Mouse (Mus musculus): ENCODE results near the gene Gria1. TPM values are rescaled to one million over a fixed set of nuclear protein-coding genes. Genes with fewer than 3 reads are reported as not detected.

Gria1 gene
- 1.5 and 1.9 TPM in 2 replicates for polyA plus RNA-seq (2015; fragmentation: Nextera tagmentation; extraction: Ambion mirVana)

DNA sequence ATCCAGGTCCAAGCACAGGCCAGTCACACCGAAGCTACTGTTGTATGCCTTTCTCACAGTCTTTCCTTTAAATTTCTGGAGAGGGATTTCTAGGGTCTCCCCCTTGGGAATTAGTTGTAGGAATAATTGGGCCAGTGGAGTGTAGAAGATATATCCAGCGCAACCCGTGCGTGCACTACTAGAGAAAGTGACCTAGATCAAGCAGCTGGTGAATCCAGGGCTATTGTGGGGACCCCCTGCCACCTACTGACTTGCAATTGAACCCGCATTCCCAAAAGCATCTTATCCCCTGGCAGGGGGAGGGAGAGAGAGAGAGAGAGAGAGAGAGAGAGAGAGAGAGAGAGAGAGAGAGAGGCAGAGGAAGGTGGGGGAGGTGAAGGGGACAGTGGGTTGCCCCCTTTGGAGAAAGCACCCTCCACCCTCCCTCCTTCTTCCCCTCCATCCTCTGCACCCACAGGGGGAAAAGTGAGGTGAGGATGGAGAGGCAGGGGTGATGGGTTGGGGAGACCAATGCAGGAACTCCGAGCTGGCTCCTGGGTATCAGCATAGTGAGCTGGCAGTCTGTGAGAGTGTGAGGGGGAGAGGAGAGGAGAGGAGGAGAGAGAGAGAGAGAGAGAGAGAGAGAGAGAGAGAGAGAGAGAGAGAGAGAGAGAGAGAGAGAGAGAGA lies at the start of gene Gria1:
Gene Gria1 (plus strand): TSS at position 364 of the 667 bp plus-strand sequence.
- H3K36me3 ChIP-seq, result no peaks in the 10 kb centered on the region
- H3K4me1 ChIP-seq, result no peaks in the 10 kb centered on the region
- no peak within 1 kb of the TSS for H3K27ac ChIP-seq
- H3K9ac ChIP-seq, result no peak within 1 kb of the TSS
- no peak for ATAC-seq (ENCODE audit: insufficient read depth, low FRiP score, low read depth)
- peak within 1 kb of the TSS; percentile 35 for H3K4me2 ChIP-seq
- no peaks in the 10 kb centered on the region for H3K9me3 ChIP-seq
- no peaks in the 10 kb centered on the region for H3K27me3 ChIP-seq (replicated peaks)
- 0 out of 2 replicates have a peak within 1 kb of the TSS, but pooled peaks have one; percentile 11 for H3K4me3 ChIP-seq (replicated peaks)
- WGBS, result 43% methylated on average over 6 of the region's 6 CpGs

GRCm38 (mm10) chr11:56961751-56962150 lies 49.4 kb upstream of the Gria1 start:
- WGBS, result 87% methylated on average over 3 of the region's 3 CpGs
- Histone ChIP-seq H3K27ac (no peak overlapping the region), H3K4me2 (no peak overlapping the region), H3K9ac (no peak overlapping the region), H3K36me3 (no peaks in the 10 kb centered on the region), H3K4me3 (replicated peaks) (no peak overlapping the region), H3K4me1 (no peaks in the 10 kb centered on the region), H3K27me3 (replicated peaks) (no peaks in the 10 kb centered on the region), H3K9me3 (no peaks in the 10 kb centered on the region)
- no peak for ATAC-seq (ENCODE audit: insufficient read depth, low FRiP score, low read depth)

- no peak overlapping the region for H3K4me3 ChIP-seq (replicated peaks)
- H3K36me3 ChIP-seq, result no peaks in the 10 kb centered on the region
- H3K27ac ChIP-seq, result no peak overlapping the region
- H3K4me2 ChIP-seq, result no peak overlapping the region
- no peaks in the 10 kb centered on the region for H3K27me3 ChIP-seq (replicated peaks)
- 67% methylated on average over 1 of the region's 1 CpGs for WGBS
- ATAC-seq (ENCODE audit: insufficient read depth, low FRiP score, low read depth), result no peak
- no peaks in the 10 kb centered on the region for H3K4me1 ChIP-seq
- H3K9ac ChIP-seq, result no peak overlapping the region
- no peaks in the 10 kb centered on the region for H3K9me3 ChIP-seq
These were observed 38.4 kb upstream of the Gria1 start for GRCm38 (mm10) chr11:56972814-56973213.

- Histone ChIP-seq H3K27me3 (replicated peaks) (no peaks in the 10 kb centered on the region), H3K4me2 (no peak overlapping the region), H3K9ac (no peak overlapping the region), H3K27ac (no peak overlapping the region), H3K4me3 (replicated peaks) (no peak overlapping the region), H3K9me3 (no peaks in the 10 kb centered on the region), H3K4me1 (no peaks in the 10 kb centered on the region), H3K36me3 (no peaks in the 10 kb centered on the region)
- WGBS, result 88% methylated on average over 3 of the region's 3 CpGs
- ATAC-seq (ENCODE audit: insufficient read depth, low FRiP score, low read depth), result no peak
These were observed 26.7 kb upstream of the Gria1 start for GRCm38 (mm10) chr11:56984321-56985000.

GRCm38 (mm10) chr11:56985457-56985856 lies 25.7 kb upstream of the Gria1 start:
- Histone ChIP-seq H3K4me1 (no peaks in the 10 kb centered on the region), H3K27me3 (replicated peaks) (no peaks in the 10 kb centered on the region), H3K9ac (no peak overlapping the region), H3K36me3 (no peaks in the 10 kb centered on the region), H3K4me3 (replicated peaks) (no peak overlapping the region), H3K27ac (no peak overlapping the region), H3K4me2 (no peak overlapping the region), H3K9me3 (no peaks in the 10 kb centered on the region)
- WGBS, result 32% methylated on average over 4 of the region's 4 CpGs
- ATAC-seq (ENCODE audit: insufficient read depth, low FRiP score, low read depth), result no peak

DNA sequence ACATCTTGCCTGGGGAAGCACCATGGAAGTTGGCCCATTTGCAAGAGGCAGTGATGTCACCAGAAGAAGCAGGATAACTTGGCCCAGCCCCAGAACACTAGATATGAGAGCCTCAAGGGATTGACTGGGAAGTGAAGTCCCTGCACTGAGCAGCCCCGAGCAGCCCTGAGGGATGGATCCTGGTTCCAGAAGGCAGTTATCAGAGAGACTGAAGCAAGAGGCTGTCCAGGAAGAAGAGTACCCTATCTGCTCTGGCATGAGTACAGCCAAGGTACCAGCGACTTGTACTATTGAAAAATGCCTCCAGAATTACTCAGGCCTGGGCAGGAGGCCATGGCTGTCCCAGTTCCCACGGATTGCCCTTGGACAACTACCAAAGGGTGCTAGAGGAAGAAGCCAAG lies 11.6 kb upstream of the Gria1 start:
- no peak overlapping the region for H3K27ac ChIP-seq
- H3K9me3 ChIP-seq, result no peaks in the 10 kb centered on the region
- no peak for ATAC-seq (ENCODE audit: insufficient read depth, low FRiP score, low read depth)
- no peaks in the 10 kb centered on the region for H3K36me3 ChIP-seq
- H3K4me3 ChIP-seq (replicated peaks), result no peak overlapping the region
- no peaks in the 10 kb centered on the region for H3K27me3 ChIP-seq (replicated peaks)
- 62% methylated on average over 3 of the region's 3 CpGs for WGBS
- no peaks in the 10 kb centered on the region for H3K4me1 ChIP-seq
- no peak overlapping the region for H3K9ac ChIP-seq
- H3K4me2 ChIP-seq, result no peak overlapping the region

- Histone ChIP-seq H3K27ac (no peak overlapping the region), H3K27me3 (replicated peaks) (no peaks in the 10 kb centered on the region), H3K9me3 (no peaks in the 10 kb centered on the region), H3K36me3 (no peaks in the 10 kb centered on the region), H3K9ac (no peak overlapping the region), H3K4me1 (peaks cover 6% of the 10 kb centered on the region; the same call in 1 of the 2 replicates), H3K4me2 (no peak overlapping the region), H3K4me3 (replicated peaks) (no peak overlapping the region)
- ATAC-seq (ENCODE audit: insufficient read depth, low FRiP score, low read depth), result no peak
- 35% methylated on average over 3 of the region's 3 CpGs for WGBS
These were observed 6.6 kb upstream of the Gria1 start for GRCm38 (mm10) chr11:57004611-57005010.

DNA sequence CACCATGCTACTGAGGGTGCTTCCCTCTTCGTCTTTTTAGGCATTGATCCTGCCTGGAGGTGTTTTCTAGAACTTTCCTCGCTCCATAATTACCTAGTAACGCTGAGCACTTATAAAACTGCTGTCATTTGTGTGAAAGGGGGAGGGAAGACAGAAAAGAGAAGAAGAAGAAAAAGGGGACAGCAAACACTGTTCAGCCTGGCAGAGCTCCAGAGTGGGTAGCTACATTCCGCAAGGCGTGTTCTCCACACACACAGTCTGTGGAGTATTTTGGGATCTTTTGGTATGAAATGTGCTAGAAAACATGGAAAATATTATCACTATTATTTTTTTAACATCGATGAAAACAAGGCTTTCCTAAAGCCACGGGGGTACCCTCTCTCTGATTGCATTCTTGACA lies 5.8 kb upstream of the Gria1 start:
- WGBS, result 72% methylated on average over 7 of the region's 7 CpGs
- no peaks in the 10 kb centered on the region for H3K27me3 ChIP-seq (replicated peaks)
- H3K4me1 ChIP-seq, result peaks cover 6% of the 10 kb centered on the region; the same call in 1 of the 2 replicates
- no peaks in the 10 kb centered on the region for H3K9me3 ChIP-seq
- no peaks in the 10 kb centered on the region for H3K36me3 ChIP-seq
- H3K9ac ChIP-seq, result no peak overlapping the region
- no peak for ATAC-seq (ENCODE audit: insufficient read depth, low FRiP score, low read depth)
- no peak overlapping the region for H3K4me3 ChIP-seq (replicated peaks)
- no peak overlapping the region for H3K4me2 ChIP-seq
- H3K27ac ChIP-seq, result no peak overlapping the region

DNA sequence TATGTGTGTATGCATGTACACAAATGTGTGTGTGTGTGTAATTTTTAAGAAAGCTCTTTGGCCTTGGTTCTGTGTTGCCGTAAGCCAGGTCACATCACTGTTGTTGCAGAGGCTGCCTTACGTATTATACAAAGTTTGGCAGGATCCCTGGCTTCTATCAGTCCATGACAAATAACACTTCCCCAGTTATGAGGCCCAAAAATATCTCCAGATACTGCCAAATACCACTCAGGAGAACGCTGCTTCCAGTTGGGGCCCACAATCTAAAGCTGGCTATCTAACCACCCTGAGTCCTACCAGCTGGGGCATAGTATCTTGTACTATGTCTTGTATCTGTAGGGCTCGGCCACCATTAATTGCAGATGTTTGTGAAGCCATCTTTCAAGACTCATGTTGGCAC lies 3.4 kb upstream of the Gria1 start:
- Histone ChIP-seq H3K36me3 (no peaks in the 10 kb centered on the region), H3K4me3 (replicated peaks) (no peak overlapping the region), H3K27me3 (replicated peaks) (no peaks in the 10 kb centered on the region), H3K4me1 (peaks cover 6% of the 10 kb centered on the region; the same call in 1 of the 2 replicates), H3K4me2 (no peak overlapping the region), H3K9ac (no peak overlapping the region), H3K27ac (no peak overlapping the region), H3K9me3 (no peaks in the 10 kb centered on the region)
- no peak for ATAC-seq (ENCODE audit: insufficient read depth, low FRiP score, low read depth)
- WGBS, result 58% methylated on average over 4 of the region's 4 CpGs

DNA sequence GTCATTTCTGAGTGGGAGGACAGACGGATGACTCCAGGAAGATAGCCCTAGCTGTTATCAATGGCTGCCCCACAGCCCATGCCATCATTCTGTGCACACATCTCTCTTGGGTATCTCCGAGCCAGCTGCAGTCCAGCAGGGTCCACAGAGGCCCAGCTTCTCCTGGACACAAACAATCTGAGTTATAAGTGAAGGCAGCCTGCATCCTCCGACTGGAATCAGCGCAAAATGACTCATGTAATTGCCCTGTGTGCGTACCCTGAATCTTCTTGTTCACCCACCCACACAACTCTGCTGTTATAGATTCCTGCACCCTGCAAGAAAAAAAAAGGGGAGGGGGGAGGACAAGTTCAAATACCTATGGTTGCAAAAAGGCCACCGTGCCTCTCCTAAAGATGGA lies 576 bp upstream of the Gria1 start:
- no peak overlapping the region for H3K9ac ChIP-seq
- no peak overlapping the region for H3K4me2 ChIP-seq
- no peaks in the 10 kb centered on the region for H3K36me3 ChIP-seq
- no peak overlapping the region for H3K4me3 ChIP-seq (replicated peaks)
- no peak for ATAC-seq (ENCODE audit: insufficient read depth, low FRiP score, low read depth)
- H3K4me1 ChIP-seq, result no peaks in the 10 kb centered on the region
- 80% methylated on average over 6 of the region's 6 CpGs for WGBS
- H3K27me3 ChIP-seq (replicated peaks), result no peaks in the 10 kb centered on the region
- H3K9me3 ChIP-seq, result no peaks in the 10 kb centered on the region
- H3K27ac ChIP-seq, result no peak overlapping the region

GRCm38 (mm10) chr11:57011691-57012039 lies 478 bp downstream of the Gria1 start:
- Histone ChIP-seq H3K4me1 (no peaks in the 10 kb centered on the region), H3K27me3 (replicated peaks) (no peaks in the 10 kb centered on the region), H3K4me3 (replicated peaks) (0 out of 2 replicates have a peak overlapping the region, but pooled peaks have one; percentile 11), H3K27ac (no peak overlapping the region), H3K9me3 (no peaks in the 10 kb centered on the region), H3K9ac (no peak overlapping the region), H3K36me3 (no peaks in the 10 kb centered on the region), H3K4me2 (peak overlapping the region; percentile 35)
- no peak for ATAC-seq (ENCODE audit: insufficient read depth, low FRiP score, low read depth)
- 3% methylated on average over 11 of the region's 11 CpGs for whole genome bisulfite sequencing

GRCm38 (mm10) chr11:57012287-57012921 lies 1.2 kb downstream of the Gria1 start:
- no peaks in the 10 kb centered on the region for H3K27me3 ChIP-seq (replicated peaks)
- H3K4me3 ChIP-seq (replicated peaks), result no peak overlapping the region
- no peak overlapping the region for H3K9ac ChIP-seq
- H3K27ac ChIP-seq, result no peak overlapping the region
- H3K9me3 ChIP-seq, result no peaks in the 10 kb centered on the region
- WGBS, result 36% methylated on average over 12 of the region's 13 CpGs
- H3K36me3 ChIP-seq, result no peaks in the 10 kb centered on the region
- peak overlapping the region; percentile 35; the same call in 1 of the 2 replicates for H3K4me2 ChIP-seq
- H3K4me1 ChIP-seq, result no peaks in the 10 kb centered on the region
- ATAC-seq (ENCODE audit: insufficient read depth, low FRiP score, low read depth), result no peak

All from stomach, embryonic 15.5 days (tissue).